Mouse (Mus musculus) G1E (cell line): ENCODE measurements at regions not wholly inside any gene's neighbourhood (a gene's known extent, or its start where the extent isn't known, plus 50 kb on each side); places are given as distances from the start of the nearest gene placed in this dataset.

ENCODE experiments used
- ATAC-seq: 2 replicates; pipeline ENCODE4 v1.8.0; 2016; ENCODE audit warnings: mild to moderate bottlenecking; ENCODE audit not compliant: insufficient number of reproducible peaks, poor library complexity, low FRiP score, severe bottlenecking; ENCODE audit errors: extremely low read depth
- DNase-seq: peaks from one replicate; pipeline ENCODE4 v3.0.0; 2012; ENCODE audit warnings: low spot score
- H3K27me3 ChIP-seq: 2 replicates; pipeline ENCODE4 v1.6.1; 2012; ENCODE audit warnings: mild to moderate bottlenecking, low read length, inconsistent platforms; ENCODE audit not compliant: insufficient read depth
- H3K36me3 ChIP-seq: replicated peaks from 2 replicates; pipeline ENCODE3; 2012; ENCODE audit warnings: mild to moderate bottlenecking, inconsistent platforms
- H3K4me1 ChIP-seq: 2 replicates; pipeline ENCODE4 v1.6.1; 2012; ENCODE audit warnings: low read depth, low read length, inconsistent platforms, mixed read lengths; ENCODE audit not compliant: insufficient read depth
- H3K4me3 ChIP-seq: 2 replicates; pipeline ENCODE4 v1.5.1; 2012; ENCODE audit warnings: low read depth, mild to moderate bottlenecking, inconsistent platforms, low read length, moderate library complexity, mixed read lengths
- H3K9me3 ChIP-seq: replicated peaks from 2 replicates; pipeline ENCODE4 v1.6.1; 2012; ENCODE audit warnings: inconsistent platforms
- CTCF ChIP-seq: IDR thresholded peaks from 2 replicates; pipeline ENCODE4 v1.5.1; 2012; ENCODE audit warnings: low read depth, low read length, inconsistent platforms, mixed read lengths
- GATA1 ChIP-seq: IDR thresholded peaks from 2 replicates; pipeline ENCODE4 v1.6.1; 2012; ENCODE audit warnings: borderline replicate concordance, low read length, inconsistent platforms, mixed read lengths
- GATA2 ChIP-seq: IDR thresholded peaks from 2 replicates; pipeline ENCODE4 v1.6.1; 2012; ENCODE audit warnings: low read depth, low read length, inconsistent platforms, borderline replicate concordance
- POLR2AphosphoS5 ChIP-seq: IDR thresholded peaks from 2 replicates; pipeline ENCODE4 v1.6.1; 2012; ENCODE audit warnings: low read depth, low read length, inconsistent platforms; ENCODE audit not compliant: insufficient replicate concordance
- TAL1 ChIP-seq: conservative IDR thresholded peaks from 2 replicates; pipeline ENCODE4 v1.6.1; 2012; ENCODE audit warnings: low read depth, low read length, inconsistent platforms, mixed read lengths

- Histone ChIP-seq H3K4me1 (peaks cover 9% of the 10 kb centered on the region), H3K27me3 (peaks cover 24% of the 10 kb centered on the region), H3K4me3 (no peak overlapping the region), H3K9me3 (no peaks in the 10 kb centered on the region), H3K36me3 (no peaks in the 10 kb centered on the region)
- DNase-seq (no peak), ATAC-seq (no peak)
- TF ChIP-seq CTCF (no peak), GATA1 (no peak), TAL1 (no peak), POLR2AphosphoS5 (no peak)
These were observed 2082.5 kb downstream of the A830018L16Rik start for GRCm38 (mm10) chr1:13496386-13496785.

GRCm38 (mm10) chr1:13500456-13500855 lies 2086.6 kb downstream of the A830018L16Rik start:
- DNase-seq (peak; percentile 26), ATAC-seq (peak; percentile 40)
- H3K9me3 ChIP-seq: no peaks in the 10 kb centered on the region
- H3K4me3 ChIP-seq: no peak overlapping the region
- TF ChIP-seq GATA1 (no peak), POLR2AphosphoS5 (no peak), TAL1 (0 out of 2 replicates have a peak, but pooled peaks have one; percentile 11), CTCF (peak; percentile 48), GATA2 (no peak)
- no peaks in the 10 kb centered on the region for H3K36me3 ChIP-seq
- peaks cover 21% of the 10 kb centered on the region for H3K27me3 ChIP-seq
- peaks cover 13% of the 10 kb centered on the region for H3K4me1 ChIP-seq

GRCm38 (mm10) chr1:13501938-13502337 lies 2088.0 kb downstream of the A830018L16Rik start:
- DNase-seq (no peak), ATAC-seq (no peak)
- H3K9me3 ChIP-seq: no peaks in the 10 kb centered on the region
- H3K36me3 ChIP-seq: no peaks in the 10 kb centered on the region
- TF ChIP-seq TAL1 (no peak), POLR2AphosphoS5 (no peak), GATA2 (no peak), GATA1 (no peak), CTCF (no peak)
- H3K27me3 ChIP-seq: peaks cover 25% of the 10 kb centered on the region
- peaks cover 13% of the 10 kb centered on the region for H3K4me1 ChIP-seq
- H3K4me3 ChIP-seq: no peak overlapping the region

GRCm38 (mm10) chr1:13513761-13514160 lies 2099.9 kb downstream of the A830018L16Rik start:
- Histone ChIP-seq H3K27me3 (peaks cover 8% of the 10 kb centered on the region), H3K4me1 (peaks cover 10% of the 10 kb centered on the region), H3K36me3 (no peaks in the 10 kb centered on the region), H3K9me3 (peaks cover 17% of the 10 kb centered on the region), H3K4me3 (peak overlapping the region; percentile 72)
- no peak for TF ChIP-seq GATA1
- no peak for TF ChIP-seq POLR2AphosphoS5
- no peak for TF ChIP-seq CTCF
- no peak for TF ChIP-seq GATA2
- TF ChIP-seq TAL1: no peak
- DNase-seq (peak; percentile 71), ATAC-seq (peak; percentile 75)
